Mouse (Mus musculus): ENCODE measurements at regions not wholly inside any gene's neighbourhood (a gene's known extent, or its start where the extent isn't known, plus 50 kb on each side); places are given as distances from the start of the nearest gene placed in this dataset.

GRCm38 (mm10) chr10:85775035-85775434 lies 54.3 kb upstream of the Pwp1 start:
- Histone ChIP-seq H3ac (ENCODE audit: control insufficient read depth, insufficient read length, low read depth) (no peak overlapping the region), H3K36me3 (ENCODE audit: control insufficient read depth, insufficient read depth) (no peaks in the 10 kb centered on the region), H3K79me3 (ENCODE audit: low read depth) (no peaks in the 10 kb centered on the region), H3K27me3 (ENCODE audit: control insufficient read depth, insufficient read depth, insufficient read length) (no peaks in the 10 kb centered on the region), H3K79me2 (ENCODE audit: control insufficient read depth, insufficient read depth) (no peaks in the 10 kb centered on the region), H3K4me3 (ENCODE audit: insufficient read depth, poor library complexity, severe bottlenecking) (no peak overlapping the region)
- TF ChIP-seq FOSL1 (IDR thresholded peaks at IDR 0.05; ENCODE audit: insufficient read depth, low read length, poor library complexity, severe bottlenecking) (no peak), MYOG (IDR thresholded peaks at IDR 0.05; ENCODE audit: control insufficient read depth, extremely low read depth, insufficient read length) (no peak), CTCF (IDR thresholded peaks at IDR 0.05; ENCODE audit: control insufficient read depth, insufficient read depth, insufficient read length) (no peak), CEBPB (IDR thresholded peaks at IDR 0.05; ENCODE audit: low read depth) (no peak), MAX (IDR thresholded peaks at IDR 0.05) (no peak), MYOD1 (IDR thresholded peaks at IDR 0.05; ENCODE audit: control insufficient read depth, insufficient read length, low read depth) (no peak), USF1 (IDR thresholded peaks at IDR 0.05; ENCODE audit: low read depth) (no peak)

Data from C2C12 (cell line).